Mouse (Mus musculus) CD4-positive naive resting alpha-beta T cell, adult 57 days (primary cell): ENCODE measurements around the gene Smchd1. TPM values are rescaled to one million over a fixed set of nuclear protein-coding genes. Genes with fewer than 3 reads are reported as not detected.

Experiments
- total RNA-seq: library from RNA; stranded (reverse); gene quantifications from one replicate; pipeline ENCODE4 v1.2.4, GENCODE M21; 2023

Smchd1 gene
- 239 TPM for total RNA-seq

DNA sequence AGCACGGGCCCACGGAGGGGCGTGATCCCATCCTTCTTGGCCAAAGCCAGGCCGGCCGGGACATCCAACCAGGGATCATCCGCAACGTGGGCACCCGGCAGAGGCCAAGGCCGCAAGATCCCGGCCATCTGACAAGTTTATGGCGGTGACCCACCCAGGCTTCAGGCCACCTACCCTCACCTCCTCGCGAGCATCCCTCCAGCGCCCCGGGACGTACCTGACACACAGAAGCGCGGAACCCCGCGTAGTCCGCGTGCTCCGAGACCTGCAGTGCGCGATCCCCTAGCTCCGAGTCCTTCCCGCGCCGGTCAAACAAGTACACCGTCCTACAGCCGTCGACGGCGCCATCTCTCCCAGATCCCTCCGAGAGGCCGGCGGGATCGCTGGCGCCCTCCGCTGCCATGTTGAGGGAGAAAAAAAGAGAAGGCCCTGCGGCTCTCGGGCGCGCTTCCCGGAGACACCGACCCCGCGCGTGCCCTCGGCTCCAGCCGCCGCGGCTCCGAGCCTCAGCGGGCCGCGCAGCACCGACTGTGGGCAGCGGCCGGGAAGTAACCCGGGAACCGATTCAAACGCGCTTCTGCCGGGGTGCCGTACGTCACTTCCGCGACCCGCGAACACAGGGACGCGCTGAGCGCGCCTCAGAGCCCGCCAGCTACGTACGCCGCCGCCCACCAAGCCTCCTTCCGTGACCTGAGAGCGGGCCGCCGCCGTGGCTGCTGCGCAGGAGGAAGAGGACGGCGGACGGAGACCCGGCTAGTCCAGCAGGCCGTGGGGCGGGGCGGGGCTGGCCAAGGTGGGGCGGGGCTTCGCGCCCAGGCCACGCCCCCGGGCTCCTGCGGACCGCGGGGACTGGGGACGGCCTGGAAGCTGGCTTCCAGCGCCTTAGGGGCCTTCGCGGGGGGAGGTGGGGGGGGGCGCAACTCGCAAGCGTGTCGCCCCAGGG is at the start of gene Smchd1:
Smchd1 (minus strand) TSS at position 582 of the 943 bp plus-strand sequence.

GRCm38 (mm10) chr17:71459818-71460217 is 15.3 kb downstream of the Smchd1 start, which contains the start of gene Gm4707:
Gene Gm4707, minus strand, starts transcription at chr17:71459918.

GRCm38 (mm10) chr17:71311340-71312171 is 163.6 kb downstream of the Smchd1 start, which contains the start of gene Emilin2:
Gene Emilin2, minus strand, starts transcription at chr17:71311978.

Other genes starting within 250 kb of the Smchd1 start
- gene Emilin2, start 163.4 kb downstream of the Smchd1 start, total RNA-seq = 2.6 TPM
- gene Gm4707, start 15.4 kb downstream of the Smchd1 start, total RNA-seq = 61.9 TPM
- 18.7 TPM for gene Ndc80, start 51.5 kb upstream of the Smchd1 start, total RNA-seq
- not detected for gene Spdya, start 76.7 kb upstream of the Smchd1 start, total RNA-seq
- 137 TPM for gene Wdr43, start 140.6 kb upstream of the Smchd1 start, total RNA-seq
- not detected for gene Togaram2, start 197.9 kb upstream of the Smchd1 start, total RNA-seq